Mouse (Mus musculus) cerebellum, adult 2 months (tissue): Measurements from ENCODE around the gene Zmynd12.

ENCODE experiments used
- CTCF ChIP-seq: fragments of 200-500 bp; IDR thresholded peaks from 2 replicates; pipeline ENCODE4 v1.5.1; 2011; ENCODE audit warnings: low read depth, mild to moderate bottlenecking, control low read depth, low read length, moderate library complexity, borderline replicate concordance; ENCODE audit not compliant: insufficient read depth
- POLR2A ChIP-seq: fragments of 200-500 bp; IDR thresholded peaks from 2 replicates; pipeline ENCODE4 v1.6.1; 2011; ENCODE audit warnings: low read length, control low read depth, borderline replicate concordance; ENCODE audit not compliant: insufficient read depth

DNA sequence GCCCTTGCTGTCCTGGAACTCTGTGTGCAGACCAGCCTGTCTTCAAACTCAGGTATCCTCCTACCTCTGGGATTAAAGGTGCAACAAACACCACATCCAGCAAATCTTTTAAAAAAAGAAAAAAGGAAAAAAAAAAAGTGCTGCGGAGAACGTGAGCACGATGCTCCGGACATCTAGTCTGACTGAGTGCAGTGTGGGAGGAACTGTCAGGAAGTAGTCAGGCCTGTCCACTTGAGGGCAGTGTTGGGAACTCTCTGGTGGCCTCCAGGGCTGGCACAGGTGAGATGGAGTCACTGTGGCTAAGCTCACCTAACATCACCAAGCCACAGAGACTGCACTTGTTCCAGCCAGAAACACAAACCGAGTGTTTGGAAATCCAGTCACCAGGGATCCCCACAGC lies 8.1 kb downstream of the Zmynd12 start:
- peak; percentile 94 for TF ChIP-seq CTCF
- TF ChIP-seq POLR2A: no peak
